Mouse (Mus musculus) right cerebral cortex, adult 2 months (tissue): Measurements from ENCODE around the gene Atxn1.

ENCODE experiments used
- DNase-seq, 2 experiments: peaks; one replicate each; pipeline ENCODE4 v3.0.0; 2021 to 2022; ENCODE audit warnings: low spot score in 2 of 2

Atxn1 gene

GRCm38 (mm10) chr13:45931891-45932290 is 32.9 kb downstream of the Atxn1 start:
- DNase-seq: no peak

DNA sequence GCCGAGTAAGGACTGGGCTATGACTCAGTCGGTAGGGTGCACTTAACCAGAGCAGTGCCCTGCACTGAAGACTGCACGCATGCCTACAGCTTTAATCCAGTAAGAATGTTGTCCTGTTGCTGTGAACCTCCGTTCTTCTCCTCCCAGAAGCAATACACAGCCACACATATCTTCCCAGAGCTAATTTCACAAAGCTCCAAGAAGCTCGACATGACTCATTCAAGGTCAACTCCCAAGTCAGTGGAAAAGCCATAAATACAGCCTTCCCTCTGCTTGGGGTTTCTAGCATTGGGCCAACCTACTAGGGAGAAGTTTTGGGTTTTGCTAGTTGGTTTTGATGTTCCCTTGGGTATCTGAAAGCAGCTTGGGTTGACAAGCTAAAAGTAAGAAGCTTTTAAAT is 33.6 kb downstream of the Atxn1 start:
- no peak for DNase-seq

- no peak for DNase-seq
Measured at GRCm38 (mm10) chr13:45929744-45930143, 35.1 kb downstream of the Atxn1 start.

GRCm38 (mm10) chr13:45925294-45925693 is 39.5 kb downstream of the Atxn1 start:
- DNase-seq: no peak

DNA sequence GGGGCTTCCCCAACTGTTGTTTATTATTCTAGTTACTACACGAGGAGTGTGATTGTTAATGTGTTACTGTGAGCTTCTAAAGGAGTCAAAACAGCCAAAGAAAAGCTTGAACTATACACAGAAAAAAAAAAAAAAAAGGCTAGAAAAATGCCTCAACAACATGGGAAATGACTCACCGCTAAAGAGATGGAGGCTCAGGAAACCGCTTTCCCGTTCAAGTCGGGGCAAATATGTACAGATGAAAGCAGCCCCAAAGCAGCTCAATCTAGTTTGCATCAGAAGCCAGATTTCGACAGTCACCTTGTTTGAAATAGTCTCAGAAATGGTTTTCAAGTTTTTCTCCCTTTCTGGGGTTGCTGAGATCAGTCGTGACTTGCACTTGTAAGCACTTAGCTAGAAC is 40.3 kb downstream of the Atxn1 start:
- no peak for DNase-seq

DNA sequence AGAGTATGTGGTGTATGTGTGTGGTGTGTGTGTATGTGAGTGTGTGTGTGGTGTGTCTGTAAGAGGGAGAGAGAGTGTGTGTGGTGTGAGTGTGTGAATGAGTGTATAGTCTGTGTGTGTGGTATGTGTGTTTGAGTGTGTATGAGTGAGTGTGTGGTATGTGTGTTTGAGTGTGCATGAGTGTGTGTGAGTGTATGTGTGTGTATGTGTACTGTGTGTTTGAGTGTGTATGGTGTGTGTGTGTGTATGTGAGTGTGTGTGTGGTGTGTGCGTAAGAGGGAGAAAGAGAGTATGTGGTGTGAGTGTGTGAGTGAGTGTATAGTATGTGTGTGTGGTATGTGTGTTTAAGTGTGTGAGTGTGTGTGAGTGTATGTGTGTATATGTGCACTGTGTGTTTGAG is 41.7 kb downstream of the Atxn1 start:
- no peak for DNase-seq

- no peak for DNase-seq
Measured at GRCm38 (mm10) chr13:45922467-45922866, 42.3 kb downstream of the Atxn1 start.

- DNase-seq: no peak
Measured at GRCm38 (mm10) chr13:45918956-45919711, 45.7 kb downstream of the Atxn1 start.

DNA sequence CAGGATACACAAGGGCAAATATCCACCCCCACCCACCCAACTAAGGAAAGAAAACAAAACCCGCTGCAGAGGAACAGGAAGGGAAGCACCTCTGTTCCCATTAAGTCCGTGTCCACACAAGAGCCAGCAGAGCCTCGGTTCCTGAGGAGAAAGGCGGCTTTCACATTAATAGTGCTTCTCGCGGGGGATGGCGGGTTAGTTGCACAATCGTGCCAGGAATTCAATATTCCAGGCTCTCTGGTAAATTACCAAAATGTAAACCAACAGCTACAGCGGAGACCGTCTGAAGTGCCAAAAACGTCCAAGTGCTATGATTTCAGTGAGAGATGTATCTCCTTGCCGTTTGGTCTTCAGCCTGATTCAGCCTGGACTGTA is 46.8 kb downstream of the Atxn1 start:
- no peak for DNase-seq

- no peak for DNase-seq
Measured at GRCm38 (mm10) chr13:45917058-45918005, 47.5 kb downstream of the Atxn1 start.

DNA sequence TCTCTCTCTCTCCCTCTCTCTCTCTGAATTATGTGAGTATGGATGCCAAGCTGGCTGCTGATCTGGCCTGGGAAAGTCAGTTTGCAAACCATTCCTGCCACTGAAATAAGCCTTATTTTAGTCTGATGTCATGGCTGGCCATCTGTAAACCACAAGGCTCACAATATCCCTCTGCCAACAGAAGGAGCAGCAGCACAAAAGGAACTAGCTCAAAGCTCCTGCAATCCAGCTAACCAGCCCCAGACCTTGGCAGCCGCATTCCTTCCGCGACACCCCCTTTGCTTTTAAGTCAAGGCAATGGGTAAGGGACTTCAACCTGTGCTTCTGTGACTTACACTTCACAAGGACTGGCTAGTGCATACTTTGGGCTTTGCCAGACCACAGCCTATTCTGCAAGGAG is 48.9 kb downstream of the Atxn1 start:
- no peak for DNase-seq

GRCm38 (mm10) chr13:45915026-45915425 is 49.8 kb downstream of the Atxn1 start:
- DNase-seq: no peak

DNA sequence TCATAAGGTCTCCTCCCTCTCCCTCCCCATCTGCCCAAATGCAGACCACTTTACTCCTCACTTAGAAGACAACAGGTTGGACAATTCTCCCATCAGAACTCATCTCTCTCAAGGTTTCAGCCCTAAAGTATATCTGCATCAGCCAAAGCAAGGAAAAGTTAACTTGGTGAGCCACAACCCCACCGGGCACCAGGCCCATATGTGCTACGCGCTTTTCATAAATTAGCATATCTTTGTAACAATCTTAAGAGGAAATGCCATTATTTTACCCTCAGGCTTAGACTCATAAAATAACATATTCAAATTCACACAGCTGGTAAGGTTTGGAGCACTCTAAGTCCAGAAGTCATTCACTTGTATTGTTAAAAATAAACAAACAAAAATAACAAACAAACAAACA is 50.7 kb downstream of the Atxn1 start:
- DNase-seq: no peak

- DNase-seq: no peak
Measured at GRCm38 (mm10) chr13:45911848-45912247, 53.0 kb downstream of the Atxn1 start.

DNA sequence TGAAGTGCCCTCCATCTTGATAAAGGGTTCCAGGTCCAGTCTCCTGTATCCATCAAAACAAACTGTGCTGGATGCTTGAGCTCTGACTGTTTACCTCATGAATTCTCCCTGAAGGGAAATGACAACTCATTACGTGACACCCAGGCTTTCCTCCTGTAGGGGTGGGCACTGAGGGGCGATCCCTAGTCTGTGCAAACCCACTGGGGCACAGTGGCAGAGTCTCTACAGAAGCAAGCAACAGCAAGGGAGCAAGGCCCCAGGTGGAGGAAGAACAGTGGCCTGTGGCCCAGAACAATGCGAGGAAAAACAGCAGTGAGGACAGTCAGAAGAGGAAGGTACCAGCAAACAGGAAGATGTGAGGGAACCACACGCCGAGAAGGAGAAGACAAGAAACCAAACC is 53.7 kb downstream of the Atxn1 start:
- DNase-seq: no peak

DNA sequence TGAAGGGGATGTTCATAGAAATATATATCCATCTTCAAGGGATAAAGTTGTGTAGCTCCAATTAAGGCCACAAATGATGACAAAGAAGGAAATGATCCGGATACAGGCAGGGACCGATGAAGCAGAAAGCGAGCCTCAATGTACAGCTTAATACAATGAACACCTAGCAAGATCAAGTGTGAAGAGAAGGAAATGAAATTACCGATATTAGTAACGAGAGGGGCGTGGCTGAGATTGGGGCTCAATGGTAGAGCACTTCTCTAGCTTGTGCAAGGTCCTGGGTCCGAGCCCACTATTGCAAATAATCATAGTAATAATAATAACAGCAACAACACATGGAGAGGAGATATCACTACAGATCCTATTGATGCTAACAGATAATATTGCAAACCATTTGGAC is 54.5 kb downstream of the Atxn1 start:
- DNase-seq: no peak

- DNase-seq: no peak
Measured at GRCm38 (mm10) chr13:45907181-45907691, 57.6 kb downstream of the Atxn1 start.

- no peak for DNase-seq
Measured at GRCm38 (mm10) chr13:45906438-45907166, 58.2 kb downstream of the Atxn1 start.

- no peak for DNase-seq
Measured at GRCm38 (mm10) chr13:45904955-45905354, 59.9 kb downstream of the Atxn1 start.

GRCm38 (mm10) chr13:45904456-45904855 is 60.4 kb downstream of the Atxn1 start:
- no peak for DNase-seq

- no peak for DNase-seq
Measured at GRCm38 (mm10) chr13:45903519-45904274, 61.1 kb downstream of the Atxn1 start.
